Mouse (Mus musculus): Measurements from ENCODE around the gene Smox.

DNA sequence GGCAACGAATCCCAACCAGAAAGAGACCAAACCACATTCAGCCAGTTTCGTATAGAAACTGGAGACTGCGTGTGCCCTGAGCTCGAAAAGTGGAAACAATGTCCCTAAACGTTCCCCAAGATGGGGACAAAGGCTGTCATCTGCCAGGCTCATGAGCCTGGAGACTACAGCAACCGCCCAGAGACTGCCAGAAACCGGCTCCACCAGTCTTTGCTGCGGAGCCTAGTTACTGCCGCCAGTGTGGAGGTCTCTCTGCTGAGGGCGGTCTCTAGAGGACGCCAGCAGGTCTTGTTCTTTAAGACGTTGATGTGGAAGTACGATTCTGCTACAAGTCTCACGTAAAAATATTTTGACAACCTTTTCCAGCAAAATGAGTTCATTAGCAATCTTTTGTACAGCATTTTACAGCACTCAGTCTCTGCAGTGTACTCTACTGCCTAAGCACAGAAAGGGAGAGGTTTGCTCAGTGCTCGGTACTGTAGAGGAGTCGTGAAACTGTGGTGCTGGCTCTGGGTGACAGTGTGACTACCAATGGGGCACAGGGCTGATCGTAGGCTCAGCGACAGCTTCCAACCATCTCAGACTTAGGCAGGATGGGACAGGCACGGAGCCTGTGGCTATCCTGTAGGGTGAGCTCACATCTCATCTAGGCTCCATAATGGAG is 55.6 kb downstream of the Smox start:
- no peak for TF ChIP-seq CTCF (IDR thresholded peaks at IDR 0.05; ENCODE audit: low read depth, low read length)
- no peak for TF ChIP-seq POLR2A (IDR thresholded peaks at IDR 0.05; ENCODE audit: borderline replicate concordance, low read depth, low read length)
